Mouse (Mus musculus) stomach, embryonic 16.5 days (tissue): ENCODE measurements around the gene Jam3. TPM values are rescaled to one million over a fixed set of nuclear protein-coding genes. Genes with fewer than 3 reads are reported as not detected.

Source experiments
- ATAC-seq: fragments of 200-750 bp; cut with Nextera tagmentation; 2 replicates; pipeline ENCODE4 v1.8.0; 2017; ENCODE audit warnings: moderate number of reproducible peaks, moderate TSS enrichment; ENCODE audit not compliant: insufficient read depth, low FRiP score
- H3K27ac ChIP-seq: fragments of 300-500 bp; sonication (generic); 2 replicates; pipeline ENCODE4 v1.5.1; 2014; ENCODE audit warnings: low read length
- H3K27me3 ChIP-seq: fragments of 300-500 bp; sonication (generic); 2 replicates; pipeline ENCODE4 v1.6.1; 2014; ENCODE audit warnings: low read length, control low read depth, mixed read lengths; ENCODE audit not compliant: control insufficient read depth, insufficient read depth
- H3K36me3 ChIP-seq: fragments of 300-500 bp; sonication (generic); 2 replicates; pipeline ENCODE4 v1.6.1; 2014; ENCODE audit warnings: low read length; ENCODE audit not compliant: control insufficient read depth, insufficient read depth
- H3K4me1 ChIP-seq: fragments of 300-500 bp; sonication (generic); 2 replicates; pipeline ENCODE4 v1.6.1; 2014; ENCODE audit warnings: low read length, control low read depth, mixed read lengths; ENCODE audit not compliant: control insufficient read depth, insufficient read depth
- H3K4me2 ChIP-seq: fragments of 300-500 bp; sonication (generic); 2 replicates; pipeline ENCODE4 v1.6.1; 2014; ENCODE audit warnings: low read depth, low read length, mixed read lengths
- H3K4me3 ChIP-seq: fragments of 300-500 bp; sonication (generic); replicated peaks from 2 replicates; pipeline ENCODE4 v1.5.1; 2014; ENCODE audit warnings: mild to moderate bottlenecking, low read length
- H3K9ac ChIP-seq: fragments of 300-500 bp; sonication (generic); 2 replicates; pipeline ENCODE4 v1.6.1; 2014; ENCODE audit warnings: low read length
- H3K9me3 ChIP-seq: fragments of 300-500 bp; sonication (generic); replicated peaks from 2 replicates; pipeline ENCODE4 v1.6.1; 2016; ENCODE audit warnings: low read length, control low read depth; ENCODE audit not compliant: control insufficient read depth
- WGBS: fragments of 180-500 bp; shearing (Covaris S2); extraction: QIAGEN DNeasy Blood & Tissue Kit; methylation state at CpG from one replicate; pipeline ENCODE4 v1.1.7; 2014; 5-methylcytosine and 5-hydroxymethylcytosine counted together
- polyA plus RNA-seq: library from polyadenylated mRNA; unstranded; fragments of >200 nt; fragmentation: Nextera tagmentation; extraction: Ambion mirVana; gene quantifications from 2 replicates; pipeline ENCODE4 v1.2.1, GENCODE M21; 2015

Jam3 gene
- polyA plus RNA-seq, 1 experiment from 2014 or later = 59.6 TPM

DNA sequence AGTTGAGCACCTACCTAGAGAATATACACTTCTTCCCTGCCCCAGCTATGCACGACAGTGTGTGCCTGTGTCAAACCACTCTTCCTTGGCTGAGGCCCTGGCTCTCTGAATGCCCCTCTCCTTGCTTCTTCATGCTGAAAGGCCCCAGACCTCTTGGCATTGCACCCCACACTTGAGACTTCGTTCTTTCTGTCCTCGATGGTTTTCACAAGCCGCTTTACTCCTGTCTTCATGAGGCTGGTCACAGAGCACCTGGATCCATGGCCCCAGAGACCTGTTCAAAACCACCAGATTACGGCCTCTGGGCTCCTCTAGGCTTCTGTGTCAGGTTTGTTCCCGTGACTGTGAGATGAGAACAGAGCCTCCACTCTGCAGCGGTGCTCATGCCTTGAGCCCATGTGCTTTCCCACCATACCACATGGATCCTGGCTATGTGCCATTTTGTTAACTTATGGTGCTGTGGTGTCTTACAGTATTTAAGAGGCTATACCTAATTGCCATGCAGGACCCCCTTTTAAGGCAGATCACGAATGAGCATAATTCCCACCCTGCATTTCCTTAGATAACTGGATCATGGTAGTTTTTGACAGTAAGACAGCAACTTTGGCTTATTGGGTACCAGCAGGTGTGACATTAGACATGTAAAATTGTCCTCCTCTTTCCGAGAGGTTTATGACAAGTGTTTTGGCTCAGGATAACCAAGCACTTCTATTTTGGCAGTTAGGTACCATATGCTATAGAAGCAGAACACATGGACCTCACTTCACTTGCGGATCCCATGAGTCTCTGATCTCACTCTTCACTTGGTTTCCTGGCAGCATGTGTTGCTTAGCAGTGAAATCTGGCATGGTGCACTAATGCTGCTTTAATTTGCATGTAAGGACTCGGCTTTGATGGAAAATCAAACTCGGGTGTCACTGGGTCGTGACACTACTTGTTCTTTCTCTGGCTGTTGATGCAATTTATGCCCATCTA, 64.1 kb downstream of the Jam3 start:
- no peak for ATAC-seq
- no peak overlapping the region for H3K4me2 ChIP-seq
- H3K9me3 ChIP-seq = no peaks in the 10 kb centered on the region
- no peak overlapping the region for H3K4me3 ChIP-seq
- no peaks in the 10 kb centered on the region for H3K4me1 ChIP-seq
- no peaks in the 10 kb centered on the region for H3K27me3 ChIP-seq
- H3K27ac ChIP-seq = no peak overlapping the region
- WGBS = 91% methylated on average over 13 of the region's 13 CpGs
- no peak overlapping the region for H3K9ac ChIP-seq
- H3K36me3 ChIP-seq = peaks cover 19% of the 10 kb centered on the region

DNA sequence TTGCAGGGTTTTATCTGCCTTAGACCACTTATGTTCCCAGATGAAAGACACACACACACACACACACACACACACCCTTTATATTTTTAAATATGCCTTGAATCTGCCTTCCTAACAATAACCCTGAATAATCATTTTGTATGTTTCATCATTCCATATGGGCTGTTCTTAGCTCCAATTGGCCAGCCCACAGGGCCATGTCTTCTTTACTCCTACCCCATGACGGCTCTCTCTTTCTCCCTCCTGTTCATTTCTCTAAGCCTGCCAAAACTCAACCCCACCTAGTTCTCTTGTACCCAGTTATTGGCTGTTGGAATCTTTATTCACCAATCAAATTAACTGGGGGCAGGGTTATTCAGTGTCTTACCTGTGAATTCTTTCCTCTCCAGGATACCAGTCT, 65.1 kb downstream of the Jam3 start:
- ATAC-seq = no peak
- WGBS = 82% methylated on average over 1 of the region's 1 CpGs
- Histone ChIP-seq H3K36me3 (peaks cover 21% of the 10 kb centered on the region), H3K4me1 (no peaks in the 10 kb centered on the region), H3K9ac (no peak overlapping the region), H3K27ac (no peak overlapping the region), H3K9me3 (no peaks in the 10 kb centered on the region), H3K4me3 (no peak overlapping the region), H3K4me2 (no peak overlapping the region), H3K27me3 (no peaks in the 10 kb centered on the region)

DNA sequence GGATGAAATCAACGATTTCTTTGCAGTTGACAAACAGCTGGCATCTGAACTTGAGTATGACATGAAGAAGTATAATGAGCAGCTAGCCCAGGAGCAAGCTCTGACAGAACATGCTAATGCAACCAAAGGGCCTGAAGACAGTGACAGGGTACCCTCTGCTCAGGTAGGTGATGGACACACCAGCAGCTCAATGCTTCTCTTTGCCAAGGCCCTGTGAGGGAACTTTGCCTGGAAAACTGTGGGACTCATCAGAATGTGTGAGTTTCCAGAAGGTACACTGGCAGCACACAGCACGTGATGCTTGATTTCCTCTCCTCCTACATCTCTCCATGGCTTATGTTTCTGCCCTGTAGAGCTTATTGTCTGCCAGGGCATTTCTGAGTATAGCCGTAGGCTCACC, 67.8 kb downstream of the Jam3 start:
- no peak for ATAC-seq
- WGBS = 88% methylated on average over 3 of the region's 3 CpGs
- H3K36me3 ChIP-seq = peaks cover 25% of the 10 kb centered on the region

DNA sequence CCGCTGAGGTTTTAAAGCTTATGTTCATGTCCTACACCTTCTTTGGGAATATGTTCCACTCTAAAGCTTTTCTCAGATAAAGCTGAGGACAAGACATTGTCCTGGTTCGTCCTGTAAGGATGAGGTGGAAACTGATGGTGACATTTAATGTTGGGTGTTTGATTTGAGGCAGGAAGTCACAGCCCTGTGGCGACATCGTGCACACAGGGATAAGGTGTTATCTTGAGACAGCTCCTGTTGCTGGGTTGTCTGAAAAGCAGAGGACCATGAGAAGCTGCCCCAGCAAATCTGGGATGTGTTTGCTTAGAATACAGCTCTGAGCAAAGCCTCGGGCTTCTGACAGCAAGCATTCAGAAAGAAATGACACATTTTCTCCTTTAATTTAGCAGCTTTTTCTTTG, 69.0 kb downstream of the Jam3 start:
- Histone ChIP-seq H3K4me3 (no peak overlapping the region), H3K9me3 (no peaks in the 10 kb centered on the region), H3K27ac (no peak overlapping the region), H3K4me2 (no peak overlapping the region), H3K9ac (no peak overlapping the region), H3K4me1 (no peaks in the 10 kb centered on the region), H3K36me3 (peaks cover 29% of the 10 kb centered on the region), H3K27me3 (no peaks in the 10 kb centered on the region)
- WGBS = 83% methylated on average over 5 of the region's 5 CpGs
- ATAC-seq = no peak

More for the DNA sequence above, 67.8 kb downstream of the Jam3 start:
- H3K4me1 ChIP-seq = no peaks in the 10 kb centered on the region
- no peak overlapping the region for H3K4me2 ChIP-seq
- no peak overlapping the region for H3K9ac ChIP-seq
- H3K27me3 ChIP-seq = no peaks in the 10 kb centered on the region
- H3K9me3 ChIP-seq = no peaks in the 10 kb centered on the region
- H3K4me3 ChIP-seq = no peak overlapping the region
- no peak overlapping the region for H3K27ac ChIP-seq

DNA sequence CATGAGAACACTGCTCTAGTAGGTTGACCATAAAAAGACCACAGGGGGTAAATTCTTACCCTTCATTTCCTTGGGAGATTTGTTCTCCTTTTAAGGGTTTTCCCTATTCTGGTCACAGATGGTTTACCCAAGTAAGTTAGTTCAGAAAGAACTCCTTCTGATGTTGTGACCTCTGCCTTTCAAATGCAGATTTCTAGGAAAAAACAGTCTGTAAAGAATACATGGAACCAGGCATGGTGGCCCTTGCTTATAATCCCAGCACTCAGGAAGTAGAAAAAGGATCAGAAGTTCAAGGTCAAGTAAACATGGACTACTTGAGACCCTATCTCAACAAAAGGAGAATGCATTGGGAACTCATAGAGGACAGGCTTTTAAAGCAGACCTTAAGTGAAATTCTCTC, 79.4 kb downstream of the Jam3 start:
- Histone ChIP-seq H3K27me3 (no peaks in the 10 kb centered on the region), H3K27ac (no peak overlapping the region), H3K9ac (no peak overlapping the region), H3K4me1 (no peaks in the 10 kb centered on the region), H3K9me3 (no peaks in the 10 kb centered on the region), H3K36me3 (peaks cover 13% of the 10 kb centered on the region), H3K4me2 (no peak overlapping the region), H3K4me3 (no peak overlapping the region)
- ATAC-seq = no peak

DNA sequence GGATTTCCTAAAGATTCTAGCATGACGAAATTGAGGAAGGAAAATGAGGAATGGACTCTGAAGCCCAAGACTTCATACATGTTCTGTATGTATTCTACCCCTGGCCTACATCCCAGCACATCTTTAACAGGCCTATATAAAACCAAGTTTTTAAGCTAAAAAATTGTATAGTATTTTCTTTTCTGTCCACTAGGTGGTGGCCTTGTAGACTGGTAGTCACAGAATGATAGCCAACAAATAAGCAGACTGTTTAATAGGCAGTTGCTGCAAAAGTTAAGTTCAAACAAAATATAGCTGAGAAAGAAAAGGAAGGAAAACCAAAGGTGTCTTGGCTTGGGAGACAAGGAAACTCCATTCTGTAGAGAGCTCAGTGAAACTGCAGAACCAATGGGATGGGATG, 80.5 kb downstream of the Jam3 start:
- Histone ChIP-seq H3K4me2 (no peak overlapping the region), H3K36me3 (peaks cover 25% of the 10 kb centered on the region), H3K4me3 (no peak overlapping the region), H3K9me3 (no peaks in the 10 kb centered on the region), H3K4me1 (no peaks in the 10 kb centered on the region), H3K27ac (no peak overlapping the region), H3K27me3 (no peaks in the 10 kb centered on the region), H3K9ac (no peak overlapping the region)
- ATAC-seq = no peak
- WGBS = 87% methylated on average over 1 of the region's 1 CpGs

DNA sequence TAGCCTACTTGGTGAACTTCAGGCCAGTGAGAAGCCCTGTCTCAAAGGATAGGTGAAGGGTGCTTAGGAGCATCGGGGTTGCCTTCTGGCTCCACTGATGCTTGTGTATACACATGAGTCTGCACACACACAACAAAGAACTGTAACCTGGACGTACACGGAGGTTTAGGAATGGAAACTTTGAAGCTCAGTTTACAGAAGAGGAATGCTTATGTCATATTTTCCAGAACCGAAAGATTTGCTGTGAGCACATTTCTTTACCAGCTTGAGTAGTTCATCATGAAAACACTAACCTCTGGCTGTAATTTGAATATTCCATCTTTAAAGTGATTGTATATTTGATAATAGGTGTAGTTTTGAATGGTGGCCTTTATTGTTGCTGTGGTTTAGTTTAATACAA, 84.3 kb downstream of the Jam3 start:
- no peak overlapping the region for H3K27ac ChIP-seq
- no peaks in the 10 kb centered on the region for H3K4me1 ChIP-seq
- no peak overlapping the region for H3K9ac ChIP-seq
- H3K4me2 ChIP-seq = no peak overlapping the region
- H3K4me3 ChIP-seq = no peak overlapping the region
- H3K36me3 ChIP-seq = peaks cover 34% of the 10 kb centered on the region
- no peak for ATAC-seq
- no peaks in the 10 kb centered on the region for H3K9me3 ChIP-seq
- no peaks in the 10 kb centered on the region for H3K27me3 ChIP-seq
- 84% methylated on average over 4 of the region's 4 CpGs for WGBS

DNA sequence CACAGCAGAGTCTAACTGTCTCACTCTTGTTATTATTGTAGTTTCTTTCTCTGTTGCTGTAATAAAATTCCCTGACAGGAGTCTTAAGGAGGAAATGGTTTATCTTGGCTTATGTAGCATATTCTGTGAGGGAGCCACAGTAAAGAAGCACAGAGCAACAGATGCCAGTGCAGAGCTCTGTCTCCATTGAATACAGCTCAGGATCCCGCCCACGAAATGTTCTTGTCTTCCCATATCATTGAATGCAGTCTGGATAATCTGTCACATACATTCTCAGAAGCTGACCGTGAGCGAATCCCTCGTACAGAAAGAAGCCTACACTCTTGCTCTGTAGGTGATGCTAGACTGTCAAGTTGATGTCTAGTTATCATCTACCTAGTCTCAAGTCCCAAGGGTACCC, 96.9 kb downstream of the Jam3 start:
- 88% methylated on average over 5 of the region's 5 CpGs for WGBS
- no peak overlapping the region for H3K4me2 ChIP-seq
- no peaks in the 10 kb centered on the region for H3K4me1 ChIP-seq
- ATAC-seq = no peak
- no peaks in the 10 kb centered on the region for H3K9me3 ChIP-seq
- H3K27ac ChIP-seq = no peak overlapping the region
- no peaks in the 10 kb centered on the region for H3K27me3 ChIP-seq
- H3K4me3 ChIP-seq = no peak overlapping the region
- H3K36me3 ChIP-seq = peaks cover 23% of the 10 kb centered on the region
- H3K9ac ChIP-seq = no peak overlapping the region

DNA sequence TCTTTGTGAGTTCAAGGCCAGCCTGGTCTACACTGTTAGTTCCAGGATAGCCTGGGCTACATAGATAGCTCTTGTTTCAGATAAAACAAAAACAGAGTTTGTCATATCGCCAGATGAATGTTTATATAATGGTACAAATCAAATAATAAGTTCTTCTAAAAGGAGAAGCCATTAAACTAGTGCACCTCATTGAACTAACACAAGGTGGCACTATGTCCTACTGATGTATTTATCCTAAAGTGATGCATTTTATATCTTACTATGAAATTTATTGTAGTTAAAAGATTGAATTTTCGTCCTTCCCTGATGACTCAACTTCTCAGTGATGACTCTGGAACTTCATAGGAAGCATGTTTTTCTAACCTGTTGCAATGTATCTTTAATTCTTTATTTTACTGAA, 105.7 kb downstream of the Jam3 start:
- 79% methylated on average over 2 of the region's 2 CpGs for WGBS
- no peaks in the 10 kb centered on the region for H3K27me3 ChIP-seq
- no peak overlapping the region for H3K4me3 ChIP-seq
- H3K4me2 ChIP-seq = no peak overlapping the region
- H3K9me3 ChIP-seq = no peaks in the 10 kb centered on the region
- no peak for ATAC-seq
- H3K27ac ChIP-seq = no peak overlapping the region
- no peaks in the 10 kb centered on the region for H3K4me1 ChIP-seq
- peaks cover 12% of the 10 kb centered on the region; the same call in 1 of the 2 replicates for H3K36me3 ChIP-seq
- H3K9ac ChIP-seq = no peak overlapping the region
